Mouse (Mus musculus) G1E (cell line): ENCODE results near the gene Fgd2. TPM values are rescaled to one million over a fixed set of nuclear protein-coding genes. Genes with fewer than 3 reads are reported as not detected.

Experiments
- ATAC-seq: 2 replicates; pipeline ENCODE4 v1.8.0; 2016; ENCODE audit warnings: mild to moderate bottlenecking; ENCODE audit not compliant: insufficient number of reproducible peaks, poor library complexity, low FRiP score, severe bottlenecking; ENCODE audit errors: extremely low read depth
- DNase-seq: peaks from one replicate; pipeline ENCODE4 v3.0.0; 2012; ENCODE audit warnings: low spot score
- H3K27me3 ChIP-seq: 2 replicates; pipeline ENCODE4 v1.6.1; 2012; ENCODE audit warnings: mild to moderate bottlenecking, low read length, inconsistent platforms; ENCODE audit not compliant: insufficient read depth
- H3K36me3 ChIP-seq: replicated peaks from 2 replicates; pipeline ENCODE3; 2012; ENCODE audit warnings: mild to moderate bottlenecking, inconsistent platforms
- H3K4me1 ChIP-seq: 2 replicates; pipeline ENCODE4 v1.6.1; 2012; ENCODE audit warnings: low read depth, low read length, inconsistent platforms, mixed read lengths; ENCODE audit not compliant: insufficient read depth
- H3K4me3 ChIP-seq: 2 replicates; pipeline ENCODE4 v1.5.1; 2012; ENCODE audit warnings: low read depth, mild to moderate bottlenecking, inconsistent platforms, low read length, moderate library complexity, mixed read lengths
- H3K9me3 ChIP-seq: replicated peaks from 2 replicates; pipeline ENCODE4 v1.6.1; 2012; ENCODE audit warnings: inconsistent platforms
- CTCF ChIP-seq: IDR thresholded peaks from 2 replicates; pipeline ENCODE4 v1.5.1; 2012; ENCODE audit warnings: low read depth, low read length, inconsistent platforms, mixed read lengths
- GATA1 ChIP-seq: IDR thresholded peaks from 2 replicates; pipeline ENCODE4 v1.6.1; 2012; ENCODE audit warnings: borderline replicate concordance, low read length, inconsistent platforms, mixed read lengths
- GATA2 ChIP-seq: IDR thresholded peaks from 2 replicates; pipeline ENCODE4 v1.6.1; 2012; ENCODE audit warnings: low read depth, low read length, inconsistent platforms, borderline replicate concordance
- POLR2AphosphoS5 ChIP-seq: IDR thresholded peaks from 2 replicates; pipeline ENCODE4 v1.6.1; 2012; ENCODE audit warnings: low read depth, low read length, inconsistent platforms; ENCODE audit not compliant: insufficient replicate concordance
- TAL1 ChIP-seq: conservative IDR thresholded peaks from 2 replicates; pipeline ENCODE4 v1.6.1; 2012; ENCODE audit warnings: low read depth, low read length, inconsistent platforms, mixed read lengths
- polyA plus RNA-seq: library from polyadenylated mRNA; stranded (reverse); fragments of >175 nt; gene quantifications from 2 replicates; pipeline ENCODE4 v1.2.3, GENCODE M21; 2012
- total RNA-seq, 2 experiments: library from RNA; stranded (forward) in 1 of 2; stranded (reverse) in 1 of 2; fragments of 200-1000 nt in 1 of 2; fragments of >200 nt in 1 of 2; fragmentation: Nextera tagmentation in 1 of 2; gene quantifications; 2 replicates each; pipeline ENCODE4 v1.2.3; 2014 to 2017

Gene Fgd2
- total and polyA plus RNA-seq, 3 experiments, result 0.22 to 0.60 TPM; not detected in 1

- H3K4me1 ChIP-seq, result peaks cover 38% of the 10 kb centered on the region
- no peaks in the 10 kb centered on the region for H3K9me3 ChIP-seq
- no peaks in the 10 kb centered on the region for H3K27me3 ChIP-seq
- ATAC-seq, result no peak
- no peak for DNase-seq
- H3K4me3 ChIP-seq, result no peak overlapping the region
- H3K36me3 ChIP-seq, result no peaks in the 10 kb centered on the region
- no peak for TF ChIP-seq GATA2
- TF ChIP-seq POLR2AphosphoS5, result no peak
- TF ChIP-seq TAL1, result no peak
- TF ChIP-seq CTCF, result no peak
- TF ChIP-seq GATA1, result no peak
Measured at GRCm38 (mm10) chr17:29423991-29424390, 63.3 kb downstream of the Fgd2 start.

GRCm38 (mm10) chr17:29425345-29425744, 64.6 kb downstream of the Fgd2 start:
- H3K9me3 ChIP-seq, result no peaks in the 10 kb centered on the region
- no peak for DNase-seq
- no peak overlapping the region for H3K4me3 ChIP-seq
- TF ChIP-seq GATA2 (no peak), CTCF (no peak), POLR2AphosphoS5 (no peak), TAL1 (no peak)
- no peak for ATAC-seq
- H3K36me3 ChIP-seq, result no peaks in the 10 kb centered on the region
- H3K27me3 ChIP-seq, result no peaks in the 10 kb centered on the region
- peaks cover 25% of the 10 kb centered on the region for H3K4me1 ChIP-seq

- ATAC-seq, result no peak
- H3K36me3 ChIP-seq, result no peaks in the 10 kb centered on the region
- no peaks in the 10 kb centered on the region for H3K9me3 ChIP-seq
- TF ChIP-seq TAL1, result no peak
- TF ChIP-seq CTCF, result no peak
- TF ChIP-seq GATA1, result no peak
- TF ChIP-seq GATA2, result no peak
- no peak for TF ChIP-seq POLR2AphosphoS5
- no peak for DNase-seq
- H3K4me3 ChIP-seq, result no peak overlapping the region; the same call in 1 of the 2 replicates
- H3K27me3 ChIP-seq, result no peaks in the 10 kb centered on the region
- peaks cover 38% of the 10 kb centered on the region for H3K4me1 ChIP-seq
Measured at GRCm38 (mm10) chr17:29428213-29428612, 67.5 kb downstream of the Fgd2 start.

GRCm38 (mm10) chr17:29428826-29429225, 68.1 kb downstream of the Fgd2 start:
- no peaks in the 10 kb centered on the region for H3K36me3 ChIP-seq
- H3K4me3 ChIP-seq, result no peak overlapping the region
- ATAC-seq (no peak), DNase-seq (no peak)
- H3K4me1 ChIP-seq, result peaks cover 44% of the 10 kb centered on the region
- H3K9me3 ChIP-seq, result no peaks in the 10 kb centered on the region
- no peaks in the 10 kb centered on the region for H3K27me3 ChIP-seq
- TF ChIP-seq GATA1 (no peak), GATA2 (no peak), TAL1 (no peak), POLR2AphosphoS5 (no peak), CTCF (no peak)

Other genes starting within 250 kb of the Fgd2 start
- gene Rab44, start 246.8 kb upstream of the Fgd2 start, total RNA-seq (2014; fragmentation: Nextera tagmentation), result 20.5 and 23.0 TPM in 2 replicates
- gene Rab44, start 246.8 kb upstream of the Fgd2 start, total RNA-seq (2017), result 67.8 and 72.8 TPM in 2 replicates
- gene Rab44, start 246.8 kb upstream of the Fgd2 start, polyA plus RNA-seq, result 11.6 and 13.3 TPM in 2 replicates
- 1.2 and 2.1 TPM in 2 replicates for gene Cpne5, start 122.7 kb upstream of the Fgd2 start, total RNA-seq (2014; fragmentation: Nextera tagmentation)
- gene Cpne5, start 122.7 kb upstream of the Fgd2 start, total RNA-seq (2017), result 0.64 and 0.71 TPM in 2 replicates
- gene Cpne5, start 122.7 kb upstream of the Fgd2 start, polyA plus RNA-seq, result 21.0 and 25.0 TPM in 2 replicates
- gene Ppil1, start 96.7 kb upstream of the Fgd2 start, total RNA-seq (2014; fragmentation: Nextera tagmentation), result 26.3 and 29.2 TPM in 2 replicates
- gene Ppil1, start 96.7 kb upstream of the Fgd2 start, total RNA-seq (2017), result 79.4 and 80.9 TPM in 2 replicates
- gene Ppil1, start 96.7 kb upstream of the Fgd2 start, polyA plus RNA-seq, result 59.1 and 91.6 TPM in 2 replicates
- 68.0 and 85.4 TPM in 2 replicates for gene BC004004, start 92.1 kb upstream of the Fgd2 start, total RNA-seq (2014; fragmentation: Nextera tagmentation)
- gene BC004004, start 92.1 kb upstream of the Fgd2 start, total RNA-seq (2017), result 51.7 TPM in 2 replicates
- 16.0 and 19.8 TPM in 2 replicates for gene BC004004, start 92.1 kb upstream of the Fgd2 start, polyA plus RNA-seq
- 1.7 and 2.5 TPM in 2 replicates for gene Pi16, start 43.2 kb upstream of the Fgd2 start, total RNA-seq (2014; fragmentation: Nextera tagmentation)
- gene Pi16, start 43.2 kb upstream of the Fgd2 start, total RNA-seq (2017), result 5.5 and 5.8 TPM in 2 replicates
- gene Pi16, start 43.2 kb upstream of the Fgd2 start, polyA plus RNA-seq, result 7.5 and 7.6 TPM in 2 replicates
- 82.9 and 101 TPM in 2 replicates for gene Mtch1, start 13.0 kb upstream of the Fgd2 start, total RNA-seq (2014; fragmentation: Nextera tagmentation)
- gene Mtch1, start 13.0 kb upstream of the Fgd2 start, total RNA-seq (2017), result 78.7 and 86.7 TPM in 2 replicates
- 175 and 181 TPM in 2 replicates for gene Mtch1, start 13.0 kb upstream of the Fgd2 start, polyA plus RNA-seq
- gene Pim1, start 129.8 kb downstream of the Fgd2 start, total RNA-seq (2014; fragmentation: Nextera tagmentation), result 151 and 167 TPM in 2 replicates
- 174 and 180 TPM in 2 replicates for gene Pim1, start 129.8 kb downstream of the Fgd2 start, total RNA-seq (2017)
- gene Pim1, start 129.8 kb downstream of the Fgd2 start, polyA plus RNA-seq, result 123 and 154 TPM in 2 replicates
- not detected in 2 replicates for gene Gm17657, start 188.7 kb downstream of the Fgd2 start, total RNA-seq (2014; fragmentation: Nextera tagmentation)
- gene Gm17657, start 188.7 kb downstream of the Fgd2 start, total RNA-seq (2017), result 0.11 TPM in 1 of 2 replicates, not detected in the other
- not detected in 2 replicates for gene Gm17657, start 188.7 kb downstream of the Fgd2 start, polyA plus RNA-seq
- gene Tbc1d22b, start 188.9 kb downstream of the Fgd2 start, total RNA-seq (2014; fragmentation: Nextera tagmentation), result 26.7 and 30.2 TPM in 2 replicates
- 5.3 and 6.0 TPM in 2 replicates for gene Tbc1d22b, start 188.9 kb downstream of the Fgd2 start, total RNA-seq (2017)
- gene Tbc1d22b, start 188.9 kb downstream of the Fgd2 start, polyA plus RNA-seq, result 24.9 and 26.2 TPM in 2 replicates
- gene Tmem217, start 191.5 kb downstream of the Fgd2 start, total RNA-seq (2014; fragmentation: Nextera tagmentation), result 2.9 TPM in 1 of 2 replicates, not detected in the other
- gene Tmem217, start 191.5 kb downstream of the Fgd2 start, total RNA-seq (2017), result 0.33 and 0.41 TPM in 2 replicates
- 0.11 TPM in 1 of 2 replicates, not detected in the other for gene Tmem217, start 191.5 kb downstream of the Fgd2 start, polyA plus RNA-seq